Mouse (Mus musculus) NIH3T3 (cell line): ENCODE results near the gene Ciita.

Experiments used
- DNase-seq: peaks from one replicate; pipeline ENCODE4 v3.0.0-alpha.2; 2012; ENCODE audit warnings: low read depth

Gene Ciita

GRCm38 (mm10) chr16:10471950-10472349 lies 7.9 kb upstream of the Ciita start:
- no peak for DNase-seq

DNA sequence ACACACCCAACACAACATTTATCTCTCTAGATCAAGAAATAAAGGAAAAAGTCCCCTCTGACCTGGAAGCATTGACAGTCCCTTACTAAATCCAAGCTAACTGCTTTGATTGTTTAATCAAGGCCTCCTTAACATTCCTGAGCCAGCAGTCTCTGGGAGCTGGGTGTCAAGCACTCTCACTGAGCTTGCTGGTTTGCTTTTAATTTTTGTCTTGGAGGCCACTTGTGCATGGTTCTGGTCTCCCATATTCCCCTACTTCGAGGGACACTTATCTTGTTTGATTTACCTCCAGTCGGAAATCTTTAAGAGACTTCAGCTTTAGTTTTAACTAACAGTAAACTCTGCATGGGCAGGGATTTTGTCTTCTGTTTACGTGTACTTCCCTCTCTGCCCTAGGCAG lies 4.9 kb upstream of the Ciita start:
- no peak for DNase-seq

DNA sequence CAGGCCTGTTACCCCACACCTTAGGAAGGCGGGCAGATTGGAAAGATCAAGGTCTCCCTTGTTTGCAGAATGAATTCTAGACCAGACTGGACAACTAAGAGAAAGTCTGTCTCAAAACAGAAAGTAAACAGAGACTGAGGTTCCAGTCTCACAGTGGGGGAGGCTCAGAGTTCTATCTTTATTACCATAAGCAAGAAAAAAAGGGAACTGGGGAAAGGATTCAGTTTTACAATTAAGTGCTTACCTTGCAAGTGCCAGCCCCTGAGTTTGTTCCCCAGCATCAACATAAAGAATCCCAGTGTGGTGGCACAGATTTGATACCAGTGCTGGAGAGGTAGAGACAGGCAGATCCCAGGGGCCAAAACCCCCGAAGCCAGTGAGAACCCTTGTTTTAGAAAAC lies 3.9 kb upstream of the Ciita start:
- no peak for DNase-seq

GRCm38 (mm10) chr16:10482343-10482742 lies 2.5 kb downstream of the Ciita start:
- no peak for DNase-seq

- DNase-seq = no peak
Measured at GRCm38 (mm10) chr16:10486993-10487392, 7.1 kb downstream of the Ciita start.

DNA sequence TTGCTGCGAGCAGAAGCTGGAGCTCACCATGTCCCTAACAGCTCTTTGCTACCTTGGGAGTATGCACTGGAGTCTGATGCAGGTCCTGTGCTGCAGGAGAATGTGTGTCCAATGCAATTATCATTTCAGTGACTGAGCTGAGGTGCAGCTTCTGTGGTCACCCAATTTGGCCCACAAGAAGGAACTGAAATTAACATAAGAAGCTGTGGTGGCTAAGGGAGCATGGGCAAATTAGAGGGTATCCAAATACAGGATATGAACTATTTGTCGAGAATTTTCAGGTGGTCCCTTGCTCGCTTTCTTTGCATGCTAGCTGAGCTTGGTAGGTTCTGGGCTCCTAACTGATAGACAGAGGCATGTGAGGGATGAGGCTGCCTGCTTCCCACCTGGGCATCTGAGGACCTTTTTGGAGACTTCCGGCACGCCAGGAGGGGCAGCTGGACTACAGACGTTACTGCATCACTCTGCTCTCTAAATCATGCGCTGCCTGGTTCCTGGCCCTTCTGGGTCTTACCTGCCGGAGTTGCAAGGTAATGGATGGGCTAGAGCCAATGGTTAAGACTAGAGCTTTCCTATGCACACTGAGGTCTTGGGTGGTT lies 8.1 kb downstream of the Ciita start:
- DNase-seq = no peak

DNA sequence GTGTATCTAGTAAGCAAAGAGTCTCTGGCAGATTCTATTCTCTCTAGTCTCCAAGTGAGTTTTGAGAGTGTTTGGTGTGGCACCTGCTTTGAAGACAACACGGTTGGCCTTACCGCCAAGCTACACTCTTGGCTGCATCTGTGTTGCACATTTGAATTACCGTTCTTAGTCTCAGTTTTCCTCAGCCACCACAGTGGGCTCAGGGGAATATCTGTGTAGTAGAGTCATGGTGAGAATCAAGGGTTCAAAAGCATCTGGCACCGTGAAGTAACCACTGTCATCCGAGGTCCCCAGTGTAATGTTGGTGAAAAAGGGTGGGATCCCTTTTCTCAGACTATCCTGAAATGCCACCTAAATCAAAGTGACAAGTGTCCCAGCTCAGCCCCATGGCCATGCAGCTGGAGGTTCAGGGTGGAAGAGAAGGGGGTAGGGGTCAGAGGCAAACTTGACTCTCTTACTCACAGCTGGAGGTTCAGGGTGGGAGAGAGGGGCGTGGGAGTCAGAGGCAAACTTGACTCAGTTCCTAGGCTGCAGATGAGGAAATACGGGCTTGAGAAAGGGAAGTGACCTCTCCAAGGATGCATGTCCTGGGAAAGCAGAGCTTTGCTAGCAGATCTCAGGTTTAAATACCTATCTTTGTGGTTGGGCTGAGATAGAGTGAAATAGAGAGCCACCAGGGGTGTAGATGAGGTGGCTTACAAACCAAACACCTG lies 9.1 kb downstream of the Ciita start:
- no peak for DNase-seq

GRCm38 (mm10) chr16:10489483-10489882 lies 9.6 kb downstream of the Ciita start:
- DNase-seq = peak; percentile 15

- no peak for DNase-seq
Measured at GRCm38 (mm10) chr16:10489904-10490457, 10.1 kb downstream of the Ciita start.

DNA sequence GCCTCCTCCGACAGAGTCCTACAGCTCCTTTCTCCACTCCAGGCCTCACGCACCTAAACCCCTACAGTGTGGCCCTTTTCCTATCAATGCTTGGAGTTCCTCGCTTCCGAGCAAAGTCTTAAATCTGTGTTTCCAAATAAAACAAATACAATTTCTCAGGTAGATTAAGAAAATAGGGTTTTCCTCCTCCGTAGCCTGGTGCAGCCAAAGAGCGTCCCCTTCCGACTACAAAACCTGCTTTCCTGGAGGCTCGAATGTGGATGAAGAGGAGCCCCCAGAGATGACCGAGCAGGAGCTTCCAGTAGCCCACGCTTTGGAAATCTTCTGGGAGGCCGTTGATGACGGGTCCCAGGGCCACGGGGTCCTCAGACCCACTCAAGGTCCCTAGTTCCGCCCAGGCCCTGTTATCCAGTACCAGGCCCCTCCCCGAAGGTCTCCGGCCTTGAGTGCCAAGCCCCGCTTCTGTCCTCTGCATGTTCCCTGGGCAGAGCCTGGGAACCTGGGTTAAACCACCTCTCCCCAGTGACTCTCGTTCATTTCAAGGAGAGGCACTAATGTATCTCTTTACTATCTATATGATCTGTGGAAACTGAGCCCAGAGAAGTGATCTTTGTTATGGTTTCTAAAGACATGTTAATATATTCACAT lies 10.8 kb downstream of the Ciita start:
- DNase-seq = no peak

DNA sequence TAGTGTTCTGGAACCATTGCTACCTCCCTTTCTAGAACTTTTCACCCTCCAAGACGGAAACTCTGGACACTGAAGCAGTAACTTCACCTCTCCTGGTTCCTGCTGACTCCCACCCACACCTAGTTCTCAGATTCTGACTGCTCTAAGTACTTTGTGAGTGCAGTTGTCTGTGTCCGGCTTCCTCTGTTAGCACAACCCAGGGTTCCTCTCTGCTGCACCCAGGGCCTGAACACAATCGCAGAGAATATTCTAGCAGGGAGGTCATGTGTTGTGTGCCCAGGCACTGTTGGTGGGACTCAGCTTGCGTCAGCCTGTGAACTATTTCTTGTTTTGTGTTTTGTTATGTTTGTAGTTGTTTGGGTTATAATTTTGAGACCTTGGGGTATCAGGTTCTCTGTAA lies 11.9 kb downstream of the Ciita start:
- DNase-seq = no peak

DNA sequence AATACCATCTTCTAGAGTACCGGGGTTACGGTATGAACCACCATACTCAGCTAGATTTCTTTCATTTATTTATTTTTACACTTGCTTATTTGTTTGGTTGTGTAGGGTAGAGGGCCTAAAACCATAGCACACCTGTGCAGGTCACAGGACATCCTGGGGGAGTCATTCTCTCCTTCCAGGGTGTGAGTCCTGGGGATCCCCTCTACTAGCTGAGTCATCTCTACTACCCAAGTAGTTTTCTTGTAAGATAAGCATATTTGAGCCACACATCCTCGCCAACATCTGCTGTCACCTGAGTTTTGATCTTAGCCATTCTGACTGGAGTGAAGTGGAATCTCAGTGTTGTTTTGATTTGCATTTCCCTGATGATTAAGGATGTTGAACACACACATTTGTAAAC lies 12.7 kb downstream of the Ciita start:
- no peak for DNase-seq

- no peak for DNase-seq
Measured at GRCm38 (mm10) chr16:10495824-10496298, 16.0 kb downstream of the Ciita start.

DNA sequence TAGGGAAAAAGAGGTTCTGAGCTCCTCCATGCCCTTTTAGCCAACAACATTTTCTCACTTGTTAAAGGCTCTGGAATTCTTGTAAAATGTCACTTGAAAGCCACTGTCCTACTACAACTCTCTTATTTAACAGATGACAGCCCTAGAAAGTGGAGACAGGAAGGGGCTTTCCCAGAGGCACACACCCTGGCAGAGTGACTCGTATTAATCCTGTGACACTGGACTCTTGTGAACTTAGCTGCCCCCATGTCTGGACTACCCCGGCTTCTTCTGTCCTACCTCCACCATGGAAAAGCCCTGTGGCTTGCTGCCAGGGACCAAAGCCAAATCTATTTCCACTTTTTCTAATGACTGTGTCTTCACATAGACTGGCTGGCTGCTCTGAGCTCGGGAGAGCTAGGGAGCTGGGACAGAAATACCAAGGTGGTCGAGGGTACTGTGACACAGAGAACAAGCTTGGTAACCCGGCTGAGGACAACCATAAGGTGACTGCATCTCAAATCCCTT lies 18.3 kb downstream of the Ciita start:
- DNase-seq = no peak

DNA sequence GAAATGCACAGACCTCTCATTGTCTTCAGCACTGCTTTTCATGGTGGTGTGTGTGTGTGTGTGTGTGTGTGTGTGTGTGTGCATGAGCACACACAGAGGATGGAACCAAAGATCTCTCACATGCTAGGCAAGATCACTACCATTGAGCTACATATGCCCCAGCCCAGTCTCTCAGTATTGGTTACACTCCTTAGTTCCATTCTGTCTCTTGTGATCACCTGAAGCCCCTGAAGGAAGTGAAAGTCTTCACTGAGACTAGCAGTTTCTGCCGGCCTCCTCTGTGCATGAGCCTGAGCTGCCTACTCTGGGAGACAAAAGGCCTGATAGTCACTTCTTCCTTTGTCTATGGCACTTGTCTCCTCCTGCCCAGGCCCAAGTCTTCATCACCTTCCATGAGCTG lies 19.3 kb downstream of the Ciita start:
- DNase-seq = no peak

DNA sequence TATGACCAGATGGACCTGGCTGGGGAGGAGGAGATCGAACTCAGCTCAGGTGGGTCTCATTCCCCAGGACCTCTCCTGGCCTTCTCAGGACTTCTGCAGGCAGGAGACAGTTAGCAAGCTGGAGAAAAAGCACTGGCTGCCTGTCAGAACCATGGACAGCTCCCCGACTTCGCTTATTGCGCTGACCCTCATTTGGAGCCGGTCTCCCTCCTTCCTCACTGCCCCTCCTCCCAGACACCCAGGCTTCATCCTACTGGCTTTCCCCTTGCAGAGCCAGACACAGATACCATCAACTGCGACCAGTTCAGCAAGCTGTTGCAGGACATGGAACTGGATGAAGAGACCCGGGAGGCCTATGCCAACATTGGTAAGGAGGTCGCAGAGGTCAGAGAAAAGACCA lies 22.0 kb downstream of the Ciita start:
- peak; percentile 71 for DNase-seq

DNA sequence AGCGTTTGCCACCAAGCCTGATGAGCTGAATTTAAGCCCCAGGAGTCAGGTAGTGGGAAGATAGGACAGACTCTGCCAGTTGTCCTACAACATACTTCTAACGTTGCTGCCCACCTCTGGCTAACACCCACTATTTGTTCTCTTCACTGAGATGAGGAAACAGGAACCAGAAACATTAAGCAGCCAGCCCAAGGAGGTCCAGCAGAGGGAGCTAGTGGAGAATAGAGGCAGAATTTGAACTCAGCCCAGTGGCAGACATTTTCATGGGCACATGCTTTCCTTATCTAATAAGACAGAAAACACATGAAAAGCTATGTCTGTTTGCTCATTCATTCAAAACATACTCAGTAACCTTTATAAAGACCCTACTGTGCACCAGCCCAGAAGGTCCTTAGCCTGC lies 23.2 kb downstream of the Ciita start:
- no peak for DNase-seq

DNA sequence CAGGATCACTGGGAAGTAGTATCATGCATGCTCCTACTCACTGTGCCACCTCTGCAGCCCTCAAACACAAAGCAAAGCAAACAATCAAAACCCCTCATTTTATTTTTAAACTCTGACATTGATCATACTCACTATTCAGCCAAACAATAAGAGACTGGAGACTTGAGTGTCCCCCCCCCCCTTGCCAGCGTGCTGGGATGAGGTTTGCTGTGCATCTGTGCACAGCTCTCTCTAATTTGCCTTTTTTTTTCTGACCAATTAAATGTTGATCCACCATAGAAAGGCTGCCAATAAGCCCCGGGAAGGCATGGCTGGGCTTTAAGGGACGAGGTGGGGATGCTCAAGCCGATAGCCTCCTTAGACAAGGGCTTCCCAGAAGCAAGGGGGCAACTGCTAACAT lies 27.6 kb downstream of the Ciita start:
- no peak for DNase-seq

GRCm38 (mm10) chr16:10508691-10509090 lies 28.8 kb downstream of the Ciita start:
- no peak for DNase-seq

DNA sequence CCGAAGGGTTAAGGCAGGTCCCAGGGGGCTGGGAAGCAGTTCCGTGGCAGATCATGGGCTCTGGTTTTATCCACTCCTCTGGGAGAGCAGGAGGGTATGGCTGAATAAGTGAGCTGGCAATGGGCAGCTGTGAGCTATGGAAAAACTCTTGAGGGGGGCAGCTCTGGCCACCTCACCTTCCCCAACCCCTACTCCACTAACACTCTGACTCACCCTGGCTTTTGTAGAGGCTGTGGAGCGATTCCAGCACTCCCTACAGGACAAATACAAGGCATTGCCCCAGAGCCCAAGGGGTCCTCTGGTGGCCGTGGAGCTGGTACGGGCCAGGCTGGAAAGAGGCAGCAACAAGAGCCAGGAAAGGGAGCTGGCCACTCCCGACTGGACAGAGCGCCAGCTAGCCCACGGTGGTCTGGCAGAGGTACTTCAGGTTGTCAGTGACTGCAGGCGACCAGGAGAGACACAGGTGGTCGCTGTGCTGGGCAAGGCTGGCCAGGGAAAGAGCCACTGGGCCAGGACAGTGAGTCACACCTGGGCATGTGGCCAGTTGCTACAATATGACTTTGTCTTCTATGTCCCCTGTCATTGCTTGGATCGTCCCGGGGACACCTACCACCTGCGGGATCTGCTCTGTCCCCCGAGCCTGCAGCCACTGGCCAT lies 30.7 kb downstream of the Ciita start:
- peak; percentile 63 for DNase-seq

DNA sequence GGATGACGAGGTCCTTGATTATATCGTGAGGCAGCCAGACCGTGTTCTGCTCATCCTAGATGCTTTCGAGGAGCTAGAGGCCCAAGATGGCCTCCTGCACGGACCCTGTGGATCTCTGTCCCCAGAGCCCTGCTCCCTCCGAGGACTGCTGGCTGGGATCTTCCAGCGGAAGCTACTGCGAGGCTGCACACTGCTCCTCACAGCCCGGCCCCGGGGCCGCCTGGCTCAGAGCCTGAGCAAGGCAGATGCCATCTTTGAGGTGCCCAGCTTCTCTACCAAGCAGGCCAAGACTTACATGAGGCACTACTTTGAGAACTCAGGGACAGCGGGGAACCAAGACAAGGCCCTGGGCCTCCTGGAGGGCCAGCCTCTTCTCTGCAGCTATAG lies 31.3 kb downstream of the Ciita start:
- no peak for DNase-seq

GRCm38 (mm10) chr16:10515953-10516572 lies 36.2 kb downstream of the Ciita start:
- no peak for DNase-seq
